Mouse (Mus musculus) left cerebral cortex, adult 2 months (tissue): ENCODE data around the gene Dctn3. TPM values are rescaled to one million over a fixed set of nuclear protein-coding genes. Genes with fewer than 3 reads are reported as not detected.
A peak's percentile ranks its signal among the peaks of the same experiment; 100 is the strongest.
"Not testable (repeated sequence)": the region's sequence is repeated elsewhere in the genome, so short reads cannot be mapped to it uniquely, and the experiment has no call there.

Experiments
- DNase-seq, 2 experiments: peaks; one replicate each; pipeline ENCODE4 v3.0.0; 2021 to 2022; ENCODE audit warnings: low spot score in 2 of 2, mixed read lengths in 1 of 2; ENCODE audit errors: extremely low spot score in 1 of 2
- H3K27ac ChIP-seq: fragments of 200-600 bp; 2 replicates; pipeline ENCODE4 v1.8.1; 2022
- H3K4me3 ChIP-seq: fragments of 200-600 bp; 2 replicates; pipeline ENCODE4 v1.8.1; 2022
- CTCF ChIP-seq: fragments of 200-600 bp; IDR thresholded peaks from 2 replicates; pipeline ENCODE4 v1.8.1; 2022; ENCODE audit warnings: antibody characterized with exemption, mild to moderate bottlenecking, moderate library complexity
- intact Hi-C: fragments of 180-260 bp; cut with DNase I; formaldehyde crosslinking; loops from one replicate; pipeline ENCODE4 v1.15.1; 2025
- total RNA-seq, 2 experiments: library from RNA; stranded (reverse); gene quantifications; 2 replicates each; pipeline ENCODE4 v1.2.3; 2021

Dctn3 gene
- total RNA-seq, 2 experiments from 2014 or later: 165 TPM

- peak; percentile 84 for TF ChIP-seq CTCF
- H3K4me3 ChIP-seq: no peak overlapping the region
- H3K27ac ChIP-seq: peak overlapping the region; percentile 19; the same call in 1 of the 2 replicates
- intact Hi-C loops: loop anchor here (5.0 to 10.0 kb wide), 6 partner anchors 56 to 653 kb away; partner anchors contain the start of genes Dnaic1 and Fam219a
- no peak for DNase-seq
Measured at GRCm38 (mm10) chr4:41708192-41708745, 14.7 kb downstream of the Dctn3 start.

DNA sequence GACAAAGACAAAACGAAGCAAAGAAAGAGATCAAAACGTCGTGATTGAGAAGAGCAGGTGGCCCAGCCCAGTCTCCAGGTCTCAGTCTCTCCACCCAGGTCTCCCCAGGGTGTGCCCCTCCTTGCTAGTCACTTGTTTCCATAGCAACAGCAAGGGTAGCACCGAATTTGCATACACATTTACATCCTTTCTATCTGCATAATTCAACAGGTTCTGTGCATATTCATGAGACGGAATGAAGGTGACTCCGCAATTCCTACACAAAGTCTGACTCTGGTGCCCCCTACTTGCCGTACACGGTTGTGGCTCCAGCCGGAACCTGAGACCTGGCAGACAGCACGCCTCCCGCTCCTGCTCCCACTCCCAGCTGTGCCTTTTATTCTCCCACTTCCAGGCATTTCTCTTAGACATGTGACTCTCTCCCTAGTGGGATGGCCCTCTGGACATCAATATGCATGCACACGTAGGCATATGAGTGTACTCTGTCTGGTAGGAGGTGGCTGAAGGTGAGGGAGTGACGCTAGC, 15.9 kb downstream of the Dctn3 start:
- intact Hi-C loops: loop anchor here (1.0 to 10.0 kb wide), 7 partner anchors 55 to 652 kb away; partner anchors contain the start of genes Dnaic1 and Fam219a
- TF ChIP-seq CTCF: peak; percentile 69
- peak; percentile 74 to 81 for DNase-seq
- Histone ChIP-seq H3K27ac (peak overlapping the region; percentile 55; the same call in 1 of the 2 replicates), H3K4me3 (no peak overlapping the region)

DNA sequence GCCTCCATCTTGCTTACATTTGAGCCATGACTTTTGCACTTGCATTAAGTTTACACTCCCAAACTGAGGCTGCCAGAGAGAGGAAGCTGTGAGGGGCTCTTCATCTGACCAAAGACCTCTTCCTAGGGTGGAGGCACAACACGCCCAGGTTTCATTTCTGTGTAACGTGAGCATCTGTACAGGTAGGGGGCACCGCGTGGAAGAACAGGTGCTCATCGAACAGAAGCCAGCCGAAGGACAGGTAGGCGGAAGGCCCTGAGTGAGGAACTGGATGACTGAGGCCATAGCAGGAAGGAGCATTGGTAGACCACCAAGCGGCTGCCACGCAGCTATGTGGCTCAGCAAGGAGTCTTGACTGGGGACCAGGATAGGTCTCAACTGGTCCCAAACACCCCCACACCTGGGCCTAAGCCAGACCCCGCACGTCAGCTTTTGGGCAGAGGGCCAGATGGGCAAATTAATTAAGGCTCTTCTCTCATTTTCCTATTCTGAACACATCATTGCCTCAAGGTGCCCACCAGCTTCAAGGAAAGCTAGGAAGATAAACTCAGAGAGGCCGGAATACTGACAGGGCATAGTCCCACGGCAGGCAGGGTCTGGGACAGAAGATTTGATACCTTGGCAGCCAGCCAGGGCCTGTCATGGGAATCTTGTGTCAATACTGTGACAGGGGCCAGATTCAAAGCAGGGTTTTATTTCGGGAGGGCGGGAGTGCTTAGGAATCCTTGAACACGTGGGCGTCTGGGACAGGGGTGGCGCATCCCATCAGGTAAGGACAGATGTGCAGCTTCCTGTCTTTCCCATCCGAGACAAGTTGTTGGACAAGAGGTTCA, 16.8 kb downstream of the Dctn3 start:
- no peak for DNase-seq
- Histone ChIP-seq H3K4me3 (no peak overlapping the region), H3K27ac (no peak overlapping the region)
- intact Hi-C loops: loop anchor here (5.0 to 10.0 kb wide), 6 partner anchors 54 to 651 kb away; partner anchors contain the start of genes Dnaic1 and Fam219a
- no peak; the same call in 1 of the 2 replicates for TF ChIP-seq CTCF

GRCm38 (mm10) chr4:41704651-41705050, 18.3 kb downstream of the Dctn3 start:
- no peak for TF ChIP-seq CTCF
- no peak overlapping the region for H3K4me3 ChIP-seq
- DNase-seq: no peak
- no peak overlapping the region for H3K27ac ChIP-seq
- intact Hi-C loops: loop anchor here (5.0 to 10.0 kb wide), 6 partner anchors 52 to 650 kb away; partner anchors contain the start of genes Dnaic1 and Fam219a

GRCm38 (mm10) chr4:41702226-41702625, 20.7 kb downstream of the Dctn3 start:
- intact Hi-C loops: loop anchor here (10.0 kb wide), 1 partner anchor 647 kb away; no protein-coding TSS in a partner anchor
- not testable (repeated sequence) for DNase-seq

DNA sequence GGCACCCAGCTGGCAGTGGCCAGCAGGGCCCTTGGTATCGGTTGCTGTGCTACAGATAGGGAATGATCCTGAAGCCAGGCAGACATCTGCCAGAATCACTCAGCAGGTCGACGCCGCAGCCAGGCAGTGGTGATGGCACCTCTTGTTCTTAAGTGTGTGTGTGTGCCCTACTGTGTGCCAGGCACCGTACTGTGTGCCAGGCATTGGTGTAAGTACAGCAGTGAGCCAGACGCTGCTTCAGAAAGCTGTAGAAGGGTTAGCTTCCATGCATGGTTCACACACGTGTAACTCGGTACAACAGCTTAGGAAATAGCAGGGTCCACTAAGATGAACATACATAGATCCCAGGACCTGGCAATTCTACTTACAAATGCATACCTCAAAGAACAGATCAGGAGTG, 22.7 kb downstream of the Dctn3 start:
- H3K27ac ChIP-seq, DNase-seq, H3K4me3 ChIP-seq: not testable (repeated sequence)
- intact Hi-C loops: loop anchor here (10.0 kb wide), 1 partner anchor 645 kb away; no protein-coding TSS in a partner anchor

More at GRCm38 (mm10) chr4:41702226-41702625, 20.7 kb downstream of the Dctn3 start:
- not testable (repeated sequence) for H3K27ac ChIP-seq, H3K4me3 ChIP-seq

- intact Hi-C loops: loop anchor here (10.0 kb wide), 1 partner anchor 645 kb away; no protein-coding TSS in a partner anchor
- H3K27ac ChIP-seq, DNase-seq, H3K4me3 ChIP-seq: not testable (repeated sequence)
Measured at GRCm38 (mm10) chr4:41699783-41700182, 23.2 kb downstream of the Dctn3 start, which contains the start of gene Il11ra1. Gene Il11ra1 (plus strand): TSS chr4:41699989.

DNA sequence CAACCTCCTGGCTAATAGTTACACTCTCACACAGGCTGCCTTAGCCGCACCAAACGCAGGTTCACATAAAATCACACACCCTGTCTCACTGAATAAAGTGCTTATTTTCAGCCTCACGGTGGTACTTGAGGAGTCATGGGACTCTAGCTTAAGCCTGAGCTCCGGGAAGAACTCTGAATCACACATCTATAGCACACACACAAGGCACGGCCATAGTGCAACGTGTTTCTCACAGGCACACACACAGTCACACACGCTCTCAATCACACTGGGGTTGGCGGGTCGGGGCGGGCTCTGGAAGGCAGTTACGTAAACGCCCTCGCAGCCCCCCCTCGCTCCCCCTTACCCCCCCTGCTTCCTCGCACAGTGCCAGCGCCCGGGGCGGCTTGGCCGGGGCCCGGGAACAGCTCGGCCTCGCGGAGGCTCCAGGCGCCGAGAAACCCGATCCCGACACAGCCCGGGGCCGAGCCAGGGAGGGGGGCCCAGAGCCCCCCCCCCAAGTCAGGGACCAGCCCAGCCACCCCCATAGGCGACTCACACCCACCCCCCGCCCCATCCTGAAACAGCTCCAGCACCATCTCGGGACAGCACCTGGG, 24.5 kb downstream of the Dctn3 start:
- DNase-seq, intact Hi-C loops, H3K27ac ChIP-seq, H3K4me3 ChIP-seq: not testable (repeated sequence)

- not testable (repeated sequence) for H3K27ac ChIP-seq
- intact Hi-C loops: loop anchor here (2.0 kb wide), 1 partner anchor 228 kb away; no protein-coding TSS in a partner anchor
- peak; percentile 59 for TF ChIP-seq CTCF
- 0 out of 2 replicates have a peak within 1 kb of the TSS, but pooled peaks have one; percentile 36 for H3K4me3 ChIP-seq
- DNase-seq: peak; percentile 82 to 89
Measured at GRCm38 (mm10) chr4:41696930-41697841, 25.8 kb downstream of the Dctn3 start, which contains the start of gene Cntfr. Gene Cntfr (minus strand): TSS chr4:41697089.

DNA sequence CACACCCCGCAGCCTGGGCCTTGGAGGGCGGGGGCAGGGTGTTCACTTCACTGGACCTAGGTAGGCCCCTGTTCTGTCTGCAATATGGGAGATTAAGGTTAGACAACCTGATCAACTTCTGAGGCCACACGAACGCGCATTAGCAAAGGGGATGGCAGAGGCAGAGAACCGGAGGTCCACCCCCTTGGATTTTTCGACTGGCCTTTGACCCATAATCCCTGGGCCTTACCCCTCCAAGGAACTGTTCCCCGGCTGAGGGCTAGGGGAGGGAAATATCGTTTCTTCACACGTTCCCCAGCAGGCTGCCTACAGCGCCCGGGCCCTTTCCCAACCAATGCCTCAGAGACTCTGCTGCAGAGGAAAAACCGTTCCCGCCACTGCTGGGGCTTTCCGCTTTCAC, 26.5 kb downstream of the Dctn3 start:
- not testable (repeated sequence) for DNase-seq, H3K27ac ChIP-seq, H3K4me3 ChIP-seq
- intact Hi-C loops: loop anchor here (2.0 kb wide), 1 partner anchor 228 kb away; no protein-coding TSS in a partner anchor

DNA sequence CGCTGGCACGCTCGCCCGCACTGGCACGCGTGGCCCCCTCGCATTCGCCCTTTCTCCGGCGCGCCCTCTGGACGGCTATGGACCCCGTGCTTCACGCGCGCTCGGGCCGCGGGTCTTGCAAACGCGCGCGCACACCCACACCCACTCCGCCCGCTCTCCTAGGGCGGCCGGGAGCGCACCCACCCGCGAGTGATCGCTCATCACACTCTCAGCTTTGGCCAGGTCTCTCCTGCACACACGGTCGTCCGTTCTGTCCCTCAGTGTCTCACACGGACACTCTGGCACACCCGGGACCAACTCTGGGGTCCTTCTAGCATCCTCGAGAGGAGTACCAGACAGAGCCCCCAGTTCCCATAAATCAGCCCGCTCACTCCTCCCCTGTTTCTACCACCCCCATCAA, 27.2 kb downstream of the Dctn3 start:
- 0 out of 2 replicates have a peak overlapping the region, but pooled peaks have one; percentile 36 for H3K4me3 ChIP-seq
- not testable (repeated sequence) for H3K27ac ChIP-seq, DNase-seq
- intact Hi-C loops: loop anchor here (2.0 kb wide), 1 partner anchor 227 kb away; no protein-coding TSS in a partner anchor

- DNase-seq, intact Hi-C loops, H3K27ac ChIP-seq, H3K4me3 ChIP-seq: not testable (repeated sequence)
Measured at GRCm38 (mm10) chr4:41693511-41693910, 29.5 kb downstream of the Dctn3 start.

GRCm38 (mm10) chr4:41690014-41690413, 33.0 kb downstream of the Dctn3 start:
- DNase-seq, intact Hi-C loops, H3K4me3 ChIP-seq, H3K27ac ChIP-seq: not testable (repeated sequence)

DNA sequence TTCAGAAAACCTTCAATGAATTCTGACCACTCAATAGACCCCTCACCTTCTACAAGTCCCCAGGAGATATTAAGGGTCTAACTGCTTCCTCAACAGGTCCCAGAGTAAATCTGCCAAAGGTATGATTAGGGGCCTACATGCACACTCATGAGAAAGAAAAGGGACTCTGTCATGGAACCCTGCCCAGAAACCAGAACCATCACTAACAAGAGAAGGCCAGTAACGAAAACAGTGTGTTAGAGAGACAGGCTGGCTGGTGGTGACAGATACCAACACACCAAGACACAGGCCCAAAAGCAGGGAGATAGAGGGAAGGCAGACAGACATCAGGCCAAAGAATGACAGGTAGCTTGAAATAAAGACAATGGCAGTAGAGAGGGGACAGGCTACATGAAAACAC, 34.4 kb downstream of the Dctn3 start:
- DNase-seq, H3K4me3 ChIP-seq, H3K27ac ChIP-seq, intact Hi-C loops: not testable (repeated sequence)
